Mouse (Mus musculus) yolk sac, embryonic 10.5 days (tissue): ENCODE measurements around the gene Suv39h2.

Experiments
- DNase-seq: peaks from one replicate; pipeline ENCODE4 v3.0.0-alpha.2; 2017; ENCODE audit warnings: low spot score

The Suv39h2 gene

DNA sequence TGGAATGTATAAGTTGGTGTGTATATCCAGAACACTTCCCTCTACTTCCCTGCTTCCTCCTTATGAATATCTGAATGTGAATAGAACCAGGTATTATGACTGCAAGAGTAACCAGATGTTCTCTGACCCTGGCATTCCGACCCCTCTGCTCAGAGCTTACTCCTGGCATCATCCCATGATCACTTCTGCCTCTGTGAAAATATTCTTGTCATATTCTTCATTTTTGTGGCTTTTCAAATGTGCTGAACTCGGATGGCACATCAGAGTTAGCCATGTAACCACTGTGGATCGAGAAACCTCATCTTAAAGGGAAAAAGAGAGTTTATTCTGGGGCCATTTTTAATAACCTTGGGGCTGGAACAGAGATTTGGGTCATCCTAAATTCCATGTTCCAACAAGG is 52.3 kb downstream of the Suv39h2 start, which contains the start of gene Meig1:
Meig1 (minus strand) TSS at position 101 of the 400 bp plus-strand sequence.
- no peak for DNase-seq

GRCm38 (mm10) chr2:3420157-3420556 is 54.7 kb downstream of the Suv39h2 start:
- DNase-seq, result no peak

DNA sequence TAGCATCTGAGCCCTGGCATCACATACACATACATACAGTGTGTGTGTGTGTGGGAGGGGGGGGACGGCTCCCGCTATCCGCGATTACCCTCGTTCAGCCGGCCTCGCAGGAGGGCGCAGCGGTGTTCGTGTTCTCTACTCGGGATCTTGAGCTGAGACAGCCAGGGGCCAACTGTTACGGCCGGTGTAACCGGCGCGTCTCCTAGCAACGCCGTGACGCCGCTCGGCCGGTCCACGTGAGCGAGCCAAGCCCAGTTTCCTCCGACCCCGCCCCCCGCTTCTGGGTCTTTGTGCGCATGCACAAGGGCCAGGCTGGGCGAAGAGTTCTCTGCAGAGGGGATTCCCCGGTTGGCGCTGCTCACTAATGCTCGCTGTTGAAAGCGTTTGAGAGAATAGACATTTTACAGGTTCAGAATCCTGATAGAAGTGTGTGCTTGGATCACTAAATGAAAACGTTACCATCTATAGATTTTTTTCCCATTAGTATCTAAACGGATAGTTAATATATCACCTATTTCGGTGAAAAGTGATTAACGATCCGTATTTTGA is 55.9 kb downstream of the Suv39h2 start:
- peak; percentile 93 for DNase-seq

DNA sequence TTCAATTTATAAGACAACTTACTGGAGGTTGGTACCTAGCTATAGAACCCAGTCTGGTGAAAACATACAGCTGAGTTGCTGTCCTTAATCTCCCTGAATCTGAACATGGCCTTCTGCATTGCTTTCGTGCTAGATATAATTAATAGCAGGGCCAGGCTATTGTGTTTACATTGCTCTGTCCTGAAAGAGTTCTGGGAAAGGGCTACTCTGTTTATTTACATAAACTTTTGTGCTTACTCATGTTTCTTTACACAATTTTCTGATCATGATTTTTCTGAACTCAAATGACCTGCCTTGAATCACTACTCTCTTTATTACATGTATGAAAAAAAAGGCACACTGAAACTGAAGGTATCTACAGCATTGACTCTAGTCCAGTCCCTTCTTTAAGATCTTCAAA is 59.2 kb downstream of the Suv39h2 start:
- no peak for DNase-seq

DNA sequence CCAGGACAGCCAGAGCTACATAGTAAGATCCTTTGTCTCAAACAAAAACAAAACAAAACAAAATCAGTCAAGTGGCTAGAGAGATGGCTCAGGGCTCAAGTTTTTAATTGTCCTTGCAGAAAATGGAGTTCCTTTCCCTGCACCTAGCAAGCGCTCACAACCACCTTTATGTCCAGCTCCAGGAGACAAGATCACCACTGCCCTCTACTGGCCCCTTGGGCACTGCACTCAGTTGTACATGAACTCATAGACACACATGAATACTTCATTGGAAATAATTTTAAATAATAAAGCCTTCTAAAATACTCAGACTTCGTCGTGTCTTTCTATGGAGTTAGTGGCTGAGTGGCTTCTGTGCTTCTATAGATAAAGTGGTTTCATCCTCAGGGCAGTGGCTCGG is 60.6 kb downstream of the Suv39h2 start:
- peak; percentile 31 for DNase-seq

DNA sequence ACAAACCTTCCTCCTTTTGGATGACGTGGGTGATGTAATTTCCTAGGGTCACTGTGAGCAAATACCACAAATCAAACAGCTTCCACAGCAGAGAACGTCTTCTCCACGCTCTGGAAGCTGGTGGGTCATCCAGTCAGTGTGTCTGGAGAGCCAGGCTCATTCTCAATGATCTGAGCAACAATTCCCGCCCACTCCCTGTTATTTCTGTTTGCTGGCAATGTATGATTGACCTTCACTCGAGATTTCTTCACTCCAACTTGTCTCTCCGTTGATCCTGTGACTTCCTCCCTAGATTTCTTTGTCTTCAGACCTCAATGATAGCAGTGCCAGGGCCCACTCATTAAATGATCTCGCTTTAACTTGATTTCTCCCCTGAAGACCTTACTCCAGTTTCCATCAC is 67.1 kb downstream of the Suv39h2 start:
- no peak for DNase-seq

DNA sequence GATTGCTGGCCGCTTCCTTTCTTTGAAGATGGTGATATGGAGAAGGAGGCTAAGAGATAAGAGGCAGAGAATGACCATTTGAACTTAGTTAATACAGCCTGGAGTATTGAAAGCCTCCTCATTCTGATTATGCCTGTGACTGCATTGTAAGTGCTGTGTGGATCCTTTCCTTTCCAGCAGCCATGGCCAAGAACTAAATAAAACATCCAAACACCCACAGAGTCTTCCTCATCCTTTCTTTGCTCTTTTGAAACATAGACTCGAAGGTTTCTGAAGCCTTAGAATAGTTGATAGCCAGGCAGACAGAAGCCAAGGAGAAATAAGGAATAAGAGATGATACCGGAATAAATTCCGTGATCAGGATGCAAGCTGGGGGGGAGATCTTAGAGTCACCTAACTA is 68.8 kb downstream of the Suv39h2 start:
- no peak for DNase-seq
